Mouse (Mus musculus) central nervous system, embryonic 18 days (tissue): ENCODE data around the gene Trak2. TPM values are rescaled to one million over a fixed set of nuclear protein-coding genes. Genes with fewer than 3 reads are reported as not detected.

Experiments
- polyA plus RNA-seq: library from polyadenylated mRNA; depleted of rRNA; stranded (reverse); fragments of >200 nt; gene quantifications from 2 replicates; pipeline ENCODE4 v1.2.3, GENCODE M21; 2012; rRNA removed

Trak2 gene
- 21.9 and 23.0 TPM in 2 replicates for polyA plus RNA-seq

DNA sequence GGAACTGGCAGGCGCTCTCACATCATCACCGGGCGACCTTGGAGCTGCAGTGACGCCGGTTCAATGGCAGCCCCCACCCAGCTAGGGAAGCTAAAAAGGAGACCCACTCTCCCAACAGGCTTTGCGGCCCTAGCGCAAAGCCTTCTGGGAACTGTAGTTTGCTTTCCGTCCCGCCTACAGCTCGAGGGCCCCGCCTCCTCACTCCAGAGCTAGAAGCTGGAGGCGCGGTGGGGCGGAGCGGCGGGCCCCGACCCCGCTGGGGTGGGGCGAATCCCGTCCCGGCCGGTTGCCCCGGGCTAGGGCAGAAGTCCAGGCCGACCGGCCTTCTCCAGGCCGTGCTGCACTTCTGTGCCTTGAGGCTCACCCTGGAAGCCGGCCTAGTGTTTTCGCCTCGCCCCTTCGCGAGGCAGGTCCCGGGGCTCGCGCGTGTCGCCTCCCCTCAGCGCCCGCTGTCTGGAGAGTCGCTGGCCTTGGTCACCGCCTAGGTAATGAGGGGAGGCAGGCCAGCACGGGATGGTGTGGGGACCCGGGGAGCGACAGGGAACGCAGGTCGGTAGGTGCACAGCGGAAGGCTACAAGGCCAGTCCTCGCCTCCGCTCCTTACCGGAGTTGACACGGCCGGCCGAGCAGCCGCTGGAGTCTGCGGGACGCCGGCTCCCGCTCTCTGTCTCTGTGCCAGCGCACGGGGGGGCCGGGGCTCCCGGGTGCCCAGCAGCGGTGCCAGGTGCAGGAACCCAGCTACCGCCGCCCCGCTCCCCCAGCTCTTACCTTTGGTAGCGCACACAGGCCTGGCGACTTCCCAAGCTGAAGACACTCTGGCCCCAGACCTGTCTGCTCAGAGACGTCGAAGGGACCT lies at the start of gene Trak2, which contains the start of gene Stradb:
TSS of gene Trak2 (minus strand) at position 65 of the 856 bp plus-strand sequence.
TSS of gene Stradb (plus strand) at position 157 of the 856 bp plus-strand sequence.

Other genes with a start within 250 kb of the Trak2 start
- 2.2 and 2.4 TPM in 2 replicates for gene Casp8, start 178.1 kb downstream of the Trak2 start, polyA plus RNA-seq
- gene Stradb, start 92 bp upstream of the Trak2 start, polyA plus RNA-seq, result 50.5 and 53.1 TPM in 2 replicates
- gene C2cd6, start 121.5 kb upstream of the Trak2 start, polyA plus RNA-seq, result 0.07 and 0.09 TPM in 2 replicates
- 37.9 and 44.0 TPM in 2 replicates for gene Tmem237, start 147.0 kb upstream of the Trak2 start, polyA plus RNA-seq
- 2.8 and 3.2 TPM in 2 replicates for gene Mpp4, start 190.0 kb upstream of the Trak2 start, polyA plus RNA-seq